Mouse (Mus musculus) erythroblast, embryonic 14.5 days (primary cell): ENCODE data around the gene Gapdh.

Source experiments
- GATA1 ChIP-seq: IDR thresholded peaks from 2 replicates; pipeline ENCODE4 v1.6.1; 2012; ENCODE audit warnings: low read length, inconsistent platforms, mixed read lengths
- TAL1 ChIP-seq: IDR thresholded peaks from 3 replicates; pipeline ENCODE4 v1.6.1; 2012; ENCODE audit warnings: low read length, inconsistent platforms, mixed read lengths

GRCm38 (mm10) chr6:125146797-125147196, 19.5 kb downstream of the Gapdh start:
- TF ChIP-seq GATA1: no peak
- no peak for TF ChIP-seq TAL1
